Mouse (Mus musculus): Measurements from ENCODE around the gene Pgghg. TPM values are rescaled to one million over a fixed set of nuclear protein-coding genes. Genes with fewer than 3 reads are reported as not detected.

Pgghg gene
- polyA plus RNA-seq, 1 experiment from 2014 or later = 18.3 TPM

GRCm38 (mm10) chr7:140982971-140983370 lies 41.8 kb downstream of the Pgghg start:
- no peak for ATAC-seq
- no peak for TF ChIP-seq CTCF (IDR thresholded peaks at IDR 0.05)
- in situ Hi-C loops (cut with MboI; ENCODE audit: low pct_unique_long_range_greater_than_20kb) = no loop called here
- no peak for DNase-seq (ENCODE audit: low read depth, low spot score)
- H3K27me3 ChIP-seq = no peaks in the 10 kb centered on the region
- CTCF ChIA-PET = interaction anchor here (2.3 kb wide), 1 partner anchor 24 kb away, joined by 5 read pairs; no protein-coding TSS in a partner anchor
- POLR2A ChIA-PET = interaction anchor here (0.5 kb wide), 1 partner anchor 128 kb away, joined by 3 read pairs; no protein-coding TSS in a partner anchor

GRCm38 (mm10) chr7:140987182-140988138 lies 46.3 kb downstream of the Pgghg start:
- no peak for TF ChIP-seq CTCF (IDR thresholded peaks at IDR 0.05)
- ChIA-PET POLR2A (no interaction called here), CTCF (no interaction called here)
- DNase-seq (ENCODE audit: low read depth, low spot score) (no peak), ATAC-seq (no peak)
- no peaks in the 10 kb centered on the region for H3K27me3 ChIP-seq
- in situ Hi-C loops (cut with MboI; ENCODE audit: low pct_unique_long_range_greater_than_20kb) = no loop called here

- no peaks in the 10 kb centered on the region for H3K27me3 ChIP-seq
- ChIA-PET POLR2A (no interaction called here), CTCF (no interaction called here)
- TF ChIP-seq CTCF (IDR thresholded peaks at IDR 0.05) = no peak
- in situ Hi-C loops (cut with MboI; ENCODE audit: low pct_unique_long_range_greater_than_20kb) = no loop called here
- no peak for DNase-seq (ENCODE audit: low read depth, low spot score)
- no peak for ATAC-seq
Measured at GRCm38 (mm10) chr7:140989022-140989421, 47.8 kb downstream of the Pgghg start.

GRCm38 (mm10) chr7:140990185-140990584 lies 49.0 kb downstream of the Pgghg start:
- H3K27me3 ChIP-seq = no peaks in the 10 kb centered on the region
- DNase-seq (ENCODE audit: low read depth, low spot score) = no peak
- in situ Hi-C loops (cut with MboI; ENCODE audit: low pct_unique_long_range_greater_than_20kb) = no loop called here
- TF ChIP-seq CTCF (IDR thresholded peaks at IDR 0.05) = no peak
- CTCF ChIA-PET = interaction anchor here (1.0 to 1.9 kb wide), 3 partner anchors 19 to 31 kb away, joined by 3 to 5 read pairs (median 3); no protein-coding TSS in a partner anchor
- POLR2A ChIA-PET = no interaction called here
- no peak for ATAC-seq

GRCm38 (mm10) chr7:140990622-140991021 lies 49.4 kb downstream of the Pgghg start:
- in situ Hi-C loops (cut with MboI; ENCODE audit: low pct_unique_long_range_greater_than_20kb) = no loop called here
- H3K27me3 ChIP-seq = no peaks in the 10 kb centered on the region
- TF ChIP-seq CTCF (IDR thresholded peaks at IDR 0.05) = no peak
- ChIA-PET CTCF (interaction anchor here (1.1 to 1.9 kb wide), 2 partner anchors 18 to 32 kb away, joined by 3 to 5 read pairs; no protein-coding TSS in a partner anchor), POLR2A (no interaction called here)
- ATAC-seq = no peak
- DNase-seq (ENCODE audit: low read depth, low spot score) = no peak

GRCm38 (mm10) chr7:140991117-140991689 lies 50.0 kb downstream of the Pgghg start:
- ChIA-PET POLR2A (no interaction called here), CTCF (interaction anchor here (1.9 kb wide), 1 partner anchor 32 kb away, joined by 5 read pairs; no protein-coding TSS in a partner anchor)
- no peaks in the 10 kb centered on the region for H3K27me3 ChIP-seq
- TF ChIP-seq CTCF (IDR thresholded peaks at IDR 0.05) = no peak
- ATAC-seq = no peak
- DNase-seq (ENCODE audit: low read depth, low spot score) = no peak
- in situ Hi-C loops (cut with MboI; ENCODE audit: low pct_unique_long_range_greater_than_20kb) = no loop called here

Other genes starting within 250 kb of the Pgghg start
- not detected for gene Olfr541, start 244.1 kb upstream of the Pgghg start, polyA plus RNA-seq (2021)
- not detected for gene Cyp2e1, start 177.7 kb upstream of the Pgghg start, polyA plus RNA-seq (2021)
- gene Syce1, start 153.5 kb upstream of the Pgghg start, polyA plus RNA-seq (2021) = not detected
- gene Zfp941, start 119.2 kb upstream of the Pgghg start, polyA plus RNA-seq (2021) = not detected
- gene Urah, start 106.4 kb upstream of the Pgghg start, polyA plus RNA-seq (2021) = 0.18 TPM
- gene Scgb1c1, start 95.8 kb upstream of the Pgghg start, polyA plus RNA-seq (2021) = 0.23 TPM
- 0.31 TPM for gene Odf3, start 93.6 kb upstream of the Pgghg start, polyA plus RNA-seq (2021)
- not detected for gene Gm45785, start 85.1 kb upstream of the Pgghg start, polyA plus RNA-seq (2021)
- gene Ric8a, start 84.4 kb upstream of the Pgghg start, polyA plus RNA-seq (2021) = 67.0 TPM
- gene Bet1l, start 83.8 kb upstream of the Pgghg start, polyA plus RNA-seq (2021) = 28.0 TPM
- gene Psmd13, start 59.4 kb upstream of the Pgghg start, polyA plus RNA-seq (2021) = 148 TPM
- gene Sirt3, start 59.1 kb upstream of the Pgghg start, polyA plus RNA-seq (2021) = 48.3 TPM
- gene Cox8b, start 40.9 kb upstream of the Pgghg start, polyA plus RNA-seq (2021) = not detected
- gene Nlrp6, start 20.5 kb upstream of the Pgghg start, polyA plus RNA-seq (2021) = not detected
- gene Ifitm5, start 8.9 kb downstream of the Pgghg start, polyA plus RNA-seq (2021) = 0.30 TPM
- 0.50 TPM for gene Gm45717, start 14.5 kb downstream of the Pgghg start, polyA plus RNA-seq (2021)
- gene Ifitm2, start 14.6 kb downstream of the Pgghg start, polyA plus RNA-seq (2021) = 257 TPM
- 0.22 TPM for gene Ifitm1, start 25.8 kb downstream of the Pgghg start, polyA plus RNA-seq (2021)
- 8.6 TPM for gene Ifitm3, start 69.4 kb downstream of the Pgghg start, polyA plus RNA-seq (2021)
- gene Ifitm6, start 76.5 kb downstream of the Pgghg start, polyA plus RNA-seq (2021) = 0.21 TPM
- gene Gm17387, start 87.7 kb downstream of the Pgghg start, polyA plus RNA-seq (2021) = not detected
- 2.2 TPM for gene B4galnt4, start 119.7 kb downstream of the Pgghg start, polyA plus RNA-seq (2021)
- gene Pkp3, start 136.8 kb downstream of the Pgghg start, polyA plus RNA-seq (2021) = 2.2 TPM
- 7.6 TPM for gene Sigirr, start 159.2 kb downstream of the Pgghg start, polyA plus RNA-seq (2021)
- 0.09 TPM for gene Ano9, start 176.4 kb downstream of the Pgghg start, polyA plus RNA-seq (2021)
- gene Ptdss2, start 181.0 kb downstream of the Pgghg start, polyA plus RNA-seq (2021) = 96.0 TPM
- gene Rnh1, start 231.5 kb downstream of the Pgghg start, polyA plus RNA-seq (2021) = 292 TPM